Mouse (Mus musculus) embryonic facial prominence, embryonic 11.5 days (tissue): ENCODE data around the gene Shbg. TPM values are rescaled to one million over a fixed set of nuclear protein-coding genes. Genes with fewer than 3 reads are reported as not detected.
"Not testable (repeated sequence)": the region's sequence is repeated elsewhere in the genome, so short reads cannot be mapped to it uniquely, and the experiment has no call there.

Experiments
- ATAC-seq: fragments of 200-750 bp; cut with Nextera tagmentation; replicated peaks from 2 replicates; pipeline ENCODE4 v1.8.0; 2017; ENCODE audit warnings: low read depth; ENCODE audit not compliant: insufficient number of reproducible peaks, low FRiP score, low TSS enrichment
- DNase-seq: peaks from one replicate; pipeline ENCODE4 v3.0.0-alpha.2; 2015; ENCODE audit warnings: low spot score
- H3K27ac ChIP-seq: fragments of 300-500 bp; sonication (generic); replicated peaks from 2 replicates; pipeline ENCODE4 v1.5.1; 2014; ENCODE audit warnings: mild to moderate bottlenecking, low read depth, low read length, control low read depth
- H3K27me3 ChIP-seq: fragments of 300-500 bp; sonication (generic); 2 replicates; pipeline ENCODE4 v1.6.1; 2014; ENCODE audit warnings: mild to moderate bottlenecking, low read length, moderate library complexity, mixed read lengths; ENCODE audit not compliant: control insufficient read depth, insufficient read depth
- H3K36me3 ChIP-seq: fragments of 300-500 bp; sonication (generic); replicated peaks from 2 replicates; pipeline ENCODE4 v1.6.1; 2014; ENCODE audit warnings: low read depth, mild to moderate bottlenecking, low read length, moderate library complexity, mixed read lengths; ENCODE audit not compliant: control insufficient read depth, insufficient read depth
- H3K4me1 ChIP-seq: fragments of 300-500 bp; sonication (generic); 2 replicates; pipeline ENCODE4 v1.6.1; 2014; ENCODE audit warnings: low read length, mixed read lengths; ENCODE audit not compliant: control insufficient read depth, insufficient read depth
- H3K4me2 ChIP-seq: fragments of 300-500 bp; sonication (generic); 2 replicates; pipeline ENCODE4 v1.6.1; 2014; ENCODE audit warnings: low read depth, mild to moderate bottlenecking, control low read depth, low read length, moderate library complexity
- H3K4me3 ChIP-seq: fragments of 300-500 bp; sonication (generic); 2 replicates; pipeline ENCODE4 v1.5.1; 2014; ENCODE audit warnings: low read depth, low read length, control low read depth
- H3K9ac ChIP-seq: fragments of 300-500 bp; sonication (generic); replicated peaks from 2 replicates; pipeline ENCODE4 v1.6.1; 2014; ENCODE audit warnings: mild to moderate bottlenecking, control low read depth, low read length
- H3K9me3 ChIP-seq: fragments of 300-500 bp; sonication (generic); replicated peaks from 2 replicates; pipeline ENCODE4 v1.6.1; 2016; ENCODE audit warnings: mild to moderate bottlenecking, low read length, inconsistent platforms, mixed read lengths; ENCODE audit not compliant: control insufficient read depth
- WGBS: fragments of 180-500 bp; shearing (Covaris S2); extraction: QIAGEN DNeasy Blood & Tissue Kit; methylation state at CpG from one replicate; pipeline ENCODE4 v1.1.7; 2014; 5-methylcytosine and 5-hydroxymethylcytosine counted together
- polyA plus RNA-seq: library from polyadenylated mRNA; unstranded; fragments of >200 nt; fragmentation: Nextera tagmentation; extraction: Ambion mirVana; gene quantifications from 2 replicates; pipeline ENCODE4 v1.2.1, GENCODE M21; 2014

Shbg gene
- polyA plus RNA-seq, 1 experiment from 2014 or later, result 0.14 TPM

DNA sequence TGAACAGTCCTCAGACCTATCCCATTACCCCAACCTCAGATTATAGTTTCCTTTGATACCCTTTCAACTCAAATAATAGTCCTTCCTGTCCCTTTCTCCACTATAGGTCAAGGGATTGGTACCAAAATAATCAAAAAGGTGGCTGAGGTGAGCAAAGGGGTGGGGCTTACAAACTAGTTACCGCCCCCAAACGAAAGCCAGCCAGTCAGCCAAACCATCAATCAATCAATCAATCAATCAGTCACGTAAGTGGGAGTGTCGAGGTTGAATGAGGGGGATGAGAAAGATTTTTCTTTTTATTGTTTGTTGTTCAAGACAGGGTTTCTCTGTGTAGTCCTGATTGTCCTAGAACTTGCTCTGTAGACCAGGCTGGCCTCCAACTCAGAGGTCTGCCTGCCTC is 5.3 kb upstream of the Shbg start:
- ATAC-seq (no peak), DNase-seq (no peak)
- H3K36me3 ChIP-seq, result no peaks in the 10 kb centered on the region
- H3K4me3 ChIP-seq, result no peak overlapping the region
- whole genome bisulfite sequencing, result 70% methylated on average over 4 of the region's 4 CpGs
- H3K4me2 ChIP-seq, result no peak overlapping the region
- no peak overlapping the region; the same call in 1 of the 2 replicates for H3K9ac ChIP-seq
- H3K27ac ChIP-seq, result no peak overlapping the region
- no peaks in the 10 kb centered on the region for H3K27me3 ChIP-seq
- no peaks in the 10 kb centered on the region for H3K4me1 ChIP-seq
- no peaks in the 10 kb centered on the region for H3K9me3 ChIP-seq

DNA sequence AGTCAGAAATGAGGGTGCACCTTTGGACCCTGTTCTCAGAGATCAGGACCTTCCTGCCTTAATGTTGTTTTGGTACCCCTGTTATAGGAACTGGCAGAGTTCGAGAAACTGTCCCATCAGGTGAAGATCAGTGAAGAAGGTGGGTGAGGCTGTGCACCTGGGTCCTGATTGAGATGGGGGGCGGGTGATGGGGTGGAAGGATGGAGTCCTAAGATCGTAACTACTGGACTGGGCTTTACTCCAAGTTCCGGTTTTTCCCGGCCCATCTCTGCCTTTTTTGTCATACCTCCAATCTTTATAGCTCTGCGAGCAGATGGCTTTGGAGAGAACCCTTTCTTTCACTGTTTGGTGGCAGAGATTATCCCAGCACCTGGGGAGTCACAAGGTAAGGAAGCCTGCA is 4.7 kb upstream of the Shbg start:
- no peak for DNase-seq
- Histone ChIP-seq H3K4me3 (peak overlapping the region; percentile 40), H3K9ac (peak overlapping the region; percentile 63), H3K4me2 (peak overlapping the region; percentile 65), H3K27ac (no peak overlapping the region), H3K27me3 (no peaks in the 10 kb centered on the region), H3K9me3 (no peaks in the 10 kb centered on the region), H3K36me3 (no peaks in the 10 kb centered on the region), H3K4me1 (no peaks in the 10 kb centered on the region)
- 49% methylated on average over 6 of the region's 6 CpGs for WGBS
- no peak for ATAC-seq

DNA sequence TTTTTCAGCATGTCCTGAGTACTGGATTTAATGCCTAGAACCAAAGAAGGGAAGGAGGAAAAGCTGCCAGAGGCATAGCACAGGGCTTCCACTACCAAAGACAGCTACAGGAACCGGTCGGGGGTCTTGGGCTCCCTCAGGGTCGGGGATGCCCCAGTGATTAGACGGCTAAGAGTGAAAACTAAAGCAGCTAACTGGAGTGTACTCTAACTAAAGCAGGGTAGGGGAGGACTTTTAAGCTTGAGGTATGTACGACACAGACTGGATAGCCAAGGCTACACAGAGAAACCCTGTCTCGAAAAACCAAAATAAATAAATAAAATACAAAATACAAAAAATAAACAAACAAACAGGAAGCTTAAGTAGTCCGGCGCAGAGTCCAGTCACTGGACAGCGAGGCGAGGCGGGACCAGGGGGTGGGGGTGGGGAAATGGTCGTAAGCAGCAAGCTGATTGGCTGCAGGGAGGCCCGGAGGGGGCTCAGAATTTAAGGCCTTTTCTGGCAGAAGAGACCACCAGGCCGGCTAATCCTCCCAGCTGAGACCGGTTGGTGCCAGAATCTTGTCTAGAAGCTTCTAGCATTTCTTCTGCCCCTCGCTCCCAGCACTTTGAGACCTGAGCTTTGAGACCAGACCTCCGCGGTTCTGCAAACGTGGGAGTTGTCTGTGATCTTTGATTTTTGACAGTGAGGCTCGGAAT is 4.0 kb upstream of the Shbg start, which contains the start of gene Sat2:
Gene Sat2, plus strand, starts transcription at position 454 of the 698 bp plus-strand sequence.
- H3K36me3 ChIP-seq, result no peaks in the 10 kb centered on the region
- peak; percentile 73; the same call in 1 of the 2 replicates for ATAC-seq
- H3K9me3 ChIP-seq, result no peaks in the 10 kb centered on the region
- under 1% methylated on average over 20 of the region's 20 CpGs for WGBS
- H3K4me2 ChIP-seq, result peak within 1 kb of the TSS; percentile 65
- H3K27ac ChIP-seq, result no peak within 1 kb of the TSS
- H3K4me1 ChIP-seq, result no peaks in the 10 kb centered on the region
- H3K27me3 ChIP-seq, result no peaks in the 10 kb centered on the region
- H3K4me3 ChIP-seq, result peak within 1 kb of the TSS; percentile 40
- peak; percentile 87 for DNase-seq
- H3K9ac ChIP-seq, result peak within 1 kb of the TSS; percentile 63

- no peak overlapping the region for H3K4me2 ChIP-seq
- no peak overlapping the region for H3K27ac ChIP-seq
- DNase-seq (no peak), ATAC-seq (no peak)
- no peaks in the 10 kb centered on the region for H3K27me3 ChIP-seq
- H3K9ac ChIP-seq, result no peak overlapping the region
- no peaks in the 10 kb centered on the region for H3K9me3 ChIP-seq
- H3K36me3 ChIP-seq, result no peaks in the 10 kb centered on the region
- 79% methylated on average over 7 of the region's 7 CpGs for WGBS
- no peak overlapping the region for H3K4me3 ChIP-seq
- no peaks in the 10 kb centered on the region for H3K4me1 ChIP-seq
Observed at GRCm38 (mm10) chr11:69620394-69621081, 2.8 kb upstream of the Shbg start.

GRCm38 (mm10) chr11:69616781-69617180 is 924 bp downstream of the Shbg start:
- WGBS, result 46% methylated on average over 10 of the region's 10 CpGs
- Histone ChIP-seq H3K9ac (no peak overlapping the region), H3K4me2 (no peak overlapping the region), H3K36me3 (no peaks in the 10 kb centered on the region), H3K4me1 (no peaks in the 10 kb centered on the region; the same call in 1 of the 2 replicates), H3K27me3 (no peaks in the 10 kb centered on the region), H3K4me3 (no peak overlapping the region), H3K27ac (no peak overlapping the region), H3K9me3 (no peaks in the 10 kb centered on the region)
- ATAC-seq, result no peak
- DNase-seq, result no peak

DNA sequence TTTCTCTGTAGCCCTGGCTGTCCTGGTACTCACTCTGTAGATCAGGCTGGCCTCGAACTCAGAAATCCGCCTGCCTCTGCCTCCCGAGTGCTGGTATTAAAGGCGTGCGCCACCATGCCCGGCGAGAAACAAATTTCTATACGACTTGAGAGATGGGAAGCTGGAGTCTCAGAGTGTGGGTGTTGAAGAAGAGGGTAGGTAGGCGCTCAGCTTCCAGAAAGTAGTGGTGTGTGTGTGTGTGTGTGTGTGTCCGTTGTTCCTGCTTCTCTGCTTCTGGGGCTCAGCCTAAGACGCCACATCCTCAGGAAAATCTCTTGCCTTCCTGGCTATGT is 3.5 kb downstream of the Shbg start:
- WGBS, result 48% methylated on average over 11 of the region's 11 CpGs
- not testable (repeated sequence) for H3K27me3 ChIP-seq, DNase-seq, H3K9ac ChIP-seq, H3K9me3 ChIP-seq, H3K4me2 ChIP-seq, H3K36me3 ChIP-seq, H3K4me3 ChIP-seq, H3K27ac ChIP-seq, ATAC-seq, H3K4me1 ChIP-seq

DNA sequence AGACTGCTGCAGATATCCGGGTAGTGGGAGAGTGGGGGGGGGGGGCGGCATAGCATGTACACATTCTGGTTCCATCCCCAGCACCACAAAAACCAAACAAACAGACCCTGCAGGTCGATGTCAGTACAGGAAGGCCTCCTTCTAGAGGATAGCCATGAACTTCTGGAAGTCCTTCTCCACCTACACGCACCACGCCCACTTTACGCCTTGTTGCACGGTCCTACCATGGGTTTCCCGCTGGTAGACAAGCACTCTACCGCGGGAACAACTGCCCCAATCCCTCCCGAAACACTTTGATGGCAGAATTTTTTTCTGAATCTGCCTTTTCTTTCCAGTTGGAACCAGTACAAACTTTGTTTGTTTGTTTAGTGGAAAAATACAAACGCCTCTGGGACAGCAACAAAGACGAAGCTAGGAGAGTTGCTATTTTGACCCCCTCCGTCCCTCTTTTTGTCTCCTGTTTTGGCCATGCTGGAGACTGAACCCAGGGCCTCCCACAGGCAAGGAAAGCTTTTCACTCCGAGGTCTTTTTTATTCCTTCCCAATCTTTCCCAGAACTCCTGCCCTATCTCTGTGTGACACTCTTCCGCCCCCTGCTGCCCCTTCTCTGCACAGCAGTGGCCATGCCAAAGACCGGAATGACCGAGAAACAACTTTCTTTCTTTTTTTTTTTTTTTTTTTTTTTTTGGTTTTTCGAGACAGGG is 4.0 kb downstream of the Shbg start:
- H3K27ac ChIP-seq, result no peak overlapping the region; the same call in 1 of the 2 replicates
- peak; percentile 89 for DNase-seq
- H3K4me2 ChIP-seq, result peak overlapping the region; percentile 33
- peak overlapping the region; percentile 34 for H3K9ac ChIP-seq
- no peaks in the 10 kb centered on the region for H3K36me3 ChIP-seq
- H3K4me1 ChIP-seq, result no peaks in the 10 kb centered on the region; the same call in 1 of the 2 replicates
- 0 out of 2 replicates have a peak, but pooled peaks have one; percentile 37 for ATAC-seq
- WGBS, result 8% methylated on average over 19 of the region's 19 CpGs
- no peak overlapping the region for H3K4me3 ChIP-seq
- H3K27me3 ChIP-seq, result no peaks in the 10 kb centered on the region
- H3K9me3 ChIP-seq, result no peaks in the 10 kb centered on the region

- Histone ChIP-seq H3K9ac (no peak overlapping the region), H3K4me1 (no peaks in the 10 kb centered on the region; the same call in 1 of the 2 replicates), H3K36me3 (no peaks in the 10 kb centered on the region), H3K4me2 (no peak overlapping the region), H3K4me3 (no peak overlapping the region), H3K9me3 (no peaks in the 10 kb centered on the region), H3K27ac (no peak overlapping the region), H3K27me3 (no peaks in the 10 kb centered on the region)
- DNase-seq, result no peak
- ATAC-seq, result no peak
- WGBS, result 60% methylated on average over 4 of the region's 4 CpGs
Observed at GRCm38 (mm10) chr11:69610899-69611298, 6.8 kb downstream of the Shbg start.
